Mouse (Mus musculus) forebrain, embryonic 14.5 days (tissue): ENCODE results near the gene 1700093K21Rik. TPM values are rescaled to one million over a fixed set of nuclear protein-coding genes. Genes with fewer than 3 reads are reported as not detected.

Experiments
- microRNA-seq: library from miRNA; unstranded; fragments of <30 nt; microRNA quantifications from one replicate; pipeline ENCODE4, GENCODE M21; 2016
- polyA plus RNA-seq: library from polyadenylated mRNA; unstranded; fragments of >200 nt; fragmentation: Nextera tagmentation; extraction: Ambion mirVana; gene quantifications from 2 replicates; pipeline ENCODE4 v1.2.1, GENCODE M21; 2014

1700093K21Rik gene
- polyA plus RNA-seq, 1 experiment from 2014 or later, result not detected

Small RNA genes lying within 50 kb of the gene (microRNA-seq; reads per million reads assigned to microRNA genes)
- not detected for gene Gm47279

Other genes with a start within 250 kb of the 1700093K21Rik start
- 39.2 and 44.0 TPM in 2 replicates for gene Usp34, start 214.3 kb downstream of the 1700093K21Rik start, polyA plus RNA-seq
- gene Ahsa2, start 23.1 kb downstream of the 1700093K21Rik start, polyA plus RNA-seq, result 134 and 149 TPM in 2 replicates
- gene 0610010F05Rik, start 112.5 kb upstream of the 1700093K21Rik start, polyA plus RNA-seq, result 140 and 171 TPM in 2 replicates
- gene Pus10, start 144.5 kb upstream of the 1700093K21Rik start, polyA plus RNA-seq, result 13.4 and 14.7 TPM in 2 replicates
- 36.6 and 37.0 TPM in 2 replicates for gene Pex13, start 144.8 kb upstream of the 1700093K21Rik start, polyA plus RNA-seq
- 0.30 and 0.37 TPM in 2 replicates for gene Rel, start 249.8 kb upstream of the 1700093K21Rik start, polyA plus RNA-seq